Mouse (Mus musculus) liver, postnatal 0 days (tissue): ENCODE results near the gene Panx2.

ENCODE experiments used
- CTCF ChIP-seq: sonication (generic); IDR thresholded peaks from 2 replicates; pipeline ENCODE4 v1.5.1; 2016; ENCODE audit warnings: antibody characterized with exemption, low read depth
- EP300 ChIP-seq: IDR thresholded peaks from 2 replicates; pipeline ENCODE4 v1.6.1; 2016; ENCODE audit warnings: antibody characterized with exemption, low read depth, mild to moderate bottlenecking

GRCm38 (mm10) chr15:89092181-89092580 is 32.6 kb downstream of the Panx2 start:
- TF ChIP-seq CTCF (no peak), EP300 (no peak)
